Mouse (Mus musculus): ENCODE measurements around the gene Ost4.

DNA sequence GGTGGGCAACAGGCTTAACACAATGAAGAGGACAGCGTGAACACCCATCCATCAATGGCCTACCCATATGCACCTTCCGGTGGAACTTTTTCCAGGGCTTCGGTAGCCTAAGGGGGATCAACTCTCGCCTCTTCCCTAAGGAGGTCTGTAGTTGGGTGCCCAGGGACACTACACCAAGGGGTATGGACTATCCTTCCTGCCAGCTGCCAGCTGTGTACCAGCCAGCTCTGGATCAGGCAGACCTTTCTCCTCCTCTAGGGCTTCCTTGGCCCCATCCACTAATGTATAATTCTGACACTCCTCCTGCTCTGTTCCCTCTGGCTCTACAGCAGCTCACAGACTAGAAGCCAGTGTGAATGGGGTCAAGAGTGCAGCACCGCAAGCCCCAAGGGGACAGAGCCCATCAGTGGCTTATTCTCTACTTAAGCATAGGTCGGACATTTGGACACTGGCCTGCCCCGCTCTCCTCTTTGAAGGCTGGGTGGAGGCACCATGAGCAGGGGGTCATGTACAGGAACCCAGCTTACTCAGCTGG, 6.6 kb upstream of the Ost4 start:
- TF ChIP-seq CTCF (IDR thresholded peaks at IDR 0.05) (no peak), POLR2A (IDR thresholded peaks at IDR 0.05; ENCODE audit: insufficient read depth, low read depth, low read length) (no peak)

Data from heart, adult 2 months (tissue).